Mouse (Mus musculus) ES-Bruce4 (cell line): ENCODE measurements around the gene Ccdc58. TPM values are rescaled to one million over a fixed set of nuclear protein-coding genes. Genes with fewer than 3 reads are reported as not detected.
A peak's percentile ranks its signal among the peaks of the same experiment; 100 is the strongest.
"Not testable (repeated sequence)": the region's sequence is repeated elsewhere in the genome, so short reads cannot be mapped to it uniquely, and the experiment has no call there.

ENCODE experiments used
- H3K27ac ChIP-seq: 2 replicates; pipeline ENCODE4 v1.5.1; 2012; ENCODE audit warnings: low read length, inconsistent platforms; ENCODE audit not compliant: insufficient read depth
- H3K27me3 ChIP-seq: 2 replicates; pipeline ENCODE4 v1.6.1; 2012; ENCODE audit warnings: mild to moderate bottlenecking, low read length, inconsistent platforms; ENCODE audit not compliant: control insufficient read depth, poor library complexity, insufficient read depth, severe bottlenecking
- H3K36me3 ChIP-seq: 2 replicates; pipeline ENCODE4 v1.6.1; 2012; ENCODE audit warnings: inconsistent platforms, mild to moderate bottlenecking, low read length, moderate library complexity; ENCODE audit not compliant: control insufficient read depth, poor library complexity, insufficient read depth, severe bottlenecking
- H3K4me1 ChIP-seq: one replicate; pipeline ENCODE4 v1.8.1; 2011; ENCODE audit warnings: low read length; ENCODE audit not compliant: control insufficient read depth, insufficient read depth
- H3K4me3 ChIP-seq: 2 replicates; pipeline ENCODE4 v1.5.1; 2011; ENCODE audit warnings: low read depth, mild to moderate bottlenecking, low read length
- H3K9ac ChIP-seq: 2 replicates; pipeline ENCODE4 v1.6.1; 2012; ENCODE audit warnings: low read depth, mild to moderate bottlenecking, inconsistent platforms; ENCODE audit not compliant: poor library complexity, severe bottlenecking
- H3K9me3 ChIP-seq: replicated peaks from 2 replicates; pipeline ENCODE4 v1.6.1; 2012; ENCODE audit warnings: mild to moderate bottlenecking, low read length, inconsistent platforms; ENCODE audit not compliant: control insufficient read depth, poor library complexity, insufficient read depth, severe bottlenecking
- CTCF ChIP-seq: IDR thresholded peaks from one replicate; pipeline ENCODE4 v1.8.1; 2011; ENCODE audit warnings: low read depth, low read length
- EP300 ChIP-seq: IDR thresholded peaks from 2 replicates; pipeline ENCODE4 v1.6.1; 2011; ENCODE audit warnings: low read depth, low read length; ENCODE audit not compliant: insufficient read depth
- POLR2A ChIP-seq: IDR thresholded peaks from one replicate; pipeline ENCODE4 v1.8.1; 2011; ENCODE audit warnings: low read length; ENCODE audit not compliant: insufficient read depth
- polyA plus RNA-seq: library from polyadenylated mRNA; stranded (reverse); fragments of >200 nt; gene quantifications from 2 replicates; pipeline ENCODE4 v1.2.4, GENCODE M21; 2011; ENCODE audit warnings: low read depth; ENCODE audit not compliant: missing spikeins, insufficient read depth, insufficient read length

The Ccdc58 gene
- polyA plus RNA-seq, 1 experiment = 279 TPM

DNA sequence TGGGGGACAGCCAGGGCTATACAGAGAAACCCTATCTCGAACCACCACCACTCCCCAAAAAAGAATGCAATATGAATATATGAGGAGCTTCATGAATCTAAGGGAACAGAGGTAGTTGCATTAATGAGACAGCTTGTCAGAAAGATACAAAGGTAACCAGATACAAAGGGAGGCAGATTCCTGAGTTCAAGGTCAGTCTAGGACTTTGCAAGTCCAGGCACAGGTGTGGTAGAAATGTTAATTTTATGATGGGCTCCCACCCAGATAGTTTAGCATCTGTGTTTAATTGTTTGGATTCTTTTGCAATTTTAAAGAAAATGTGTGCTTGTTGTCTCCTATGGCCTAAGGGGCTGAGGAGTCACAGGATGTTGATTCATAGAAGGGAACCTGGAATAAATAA lies 30.7 kb downstream of the Ccdc58 start:
- H3K9me3 ChIP-seq = peaks cover 25% of the 10 kb centered on the region
- peak overlapping the region; percentile 51; the same call in 1 of the 2 replicates for H3K27ac ChIP-seq
- H3K4me1 ChIP-seq = no peaks in the 10 kb centered on the region
- H3K36me3 ChIP-seq = no peaks in the 10 kb centered on the region
- H3K27me3 ChIP-seq = no peaks in the 10 kb centered on the region
- no peak for TF ChIP-seq EP300
- no peak for TF ChIP-seq POLR2A
- TF ChIP-seq CTCF = no peak
- no peak overlapping the region for H3K9ac ChIP-seq
- no peak overlapping the region for H3K4me3 ChIP-seq

GRCm38 (mm10) chr16:36111486-36111885 lies 40.0 kb downstream of the Ccdc58 start:
- H3K4me1 ChIP-seq, H3K27ac ChIP-seq, H3K36me3 ChIP-seq: not testable (repeated sequence)

DNA sequence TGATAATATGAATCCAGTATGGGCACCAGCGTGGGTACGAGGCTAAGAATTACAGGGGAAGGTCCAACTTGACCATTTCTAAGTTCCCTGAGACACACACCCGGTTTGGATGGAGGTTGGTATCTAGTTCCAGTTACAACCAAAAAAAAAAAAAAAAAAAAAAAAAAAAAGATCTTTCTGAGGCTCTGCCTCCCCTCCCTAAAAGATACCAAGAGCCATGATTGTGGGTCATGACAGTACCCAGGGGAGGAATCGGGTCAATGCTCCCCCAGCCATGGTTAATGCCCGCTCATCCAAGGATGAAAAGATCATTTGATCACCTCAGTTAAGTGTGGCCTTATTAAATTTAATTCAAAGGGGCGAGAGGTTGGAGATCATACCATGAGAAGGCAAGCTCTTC lies 44.3 kb downstream of the Ccdc58 start:
- H3K9me3 ChIP-seq = peaks cover 31% of the 10 kb centered on the region
- H3K27ac ChIP-seq, H3K9ac ChIP-seq, H3K27me3 ChIP-seq, H3K4me3 ChIP-seq, H3K36me3 ChIP-seq, H3K4me1 ChIP-seq: not testable (repeated sequence)

More at GRCm38 (mm10) chr16:36111486-36111885, 40.0 kb downstream of the Ccdc58 start:
- H3K9me3 ChIP-seq = peaks cover 27% of the 10 kb centered on the region
- not testable (repeated sequence) for H3K9ac ChIP-seq, H3K4me3 ChIP-seq, H3K27me3 ChIP-seq

DNA sequence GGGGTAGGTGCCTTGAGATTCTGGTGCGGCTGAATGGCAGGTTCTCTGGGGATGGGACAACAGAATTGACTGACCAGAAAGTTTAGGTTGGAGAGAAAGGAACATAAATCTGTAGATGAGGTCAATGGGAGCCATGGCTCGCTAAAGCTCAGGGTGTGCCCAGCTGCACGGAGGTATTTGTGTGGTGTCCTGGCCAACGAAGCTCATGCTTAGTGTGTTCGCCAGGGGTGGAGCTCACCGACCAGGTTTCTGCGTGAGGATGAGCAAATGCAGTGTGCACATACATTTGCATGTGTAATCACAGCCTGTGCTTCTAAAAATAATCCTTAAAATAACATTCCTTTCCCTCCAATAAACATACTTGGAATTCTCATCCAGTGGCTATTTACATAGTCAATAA lies 56.6 kb downstream of the Ccdc58 start:
- no peak overlapping the region for H3K4me3 ChIP-seq
- H3K4me1 ChIP-seq = no peaks in the 10 kb centered on the region
- H3K27ac ChIP-seq = no peak overlapping the region
- no peaks in the 10 kb centered on the region for H3K9me3 ChIP-seq
- H3K9ac ChIP-seq = no peak overlapping the region
- H3K36me3 ChIP-seq = no peaks in the 10 kb centered on the region
- no peak for TF ChIP-seq CTCF
- TF ChIP-seq EP300 = no peak
- TF ChIP-seq POLR2A = no peak
- no peaks in the 10 kb centered on the region for H3K27me3 ChIP-seq

DNA sequence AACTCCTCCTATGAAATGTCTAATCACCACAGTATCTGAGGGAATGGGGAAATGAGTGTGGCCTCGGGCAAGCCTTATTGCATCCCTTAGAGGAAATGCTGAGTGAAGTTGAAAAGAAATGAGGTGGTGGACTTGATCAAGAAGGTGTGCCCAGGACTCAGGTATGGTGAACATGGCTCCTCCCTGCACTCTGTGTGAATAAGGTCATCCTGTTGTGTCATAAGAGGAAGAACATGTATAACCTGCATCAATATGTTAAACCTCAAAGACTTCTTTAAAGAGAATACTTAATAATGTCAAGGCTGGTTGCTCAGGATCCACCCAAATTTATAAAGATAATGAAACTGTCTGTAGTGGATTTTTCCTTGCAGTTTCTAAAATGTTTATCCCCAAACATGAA lies 59.7 kb downstream of the Ccdc58 start, which contains the start of gene Csta1:
Gene Csta1, minus strand, starts transcription at position 101 of the 400 bp plus-strand sequence.
- H3K9ac ChIP-seq = no peak within 1 kb of the TSS
- no peak within 1 kb of the TSS for H3K27ac ChIP-seq
- no peaks in the 10 kb centered on the region for H3K9me3 ChIP-seq
- TF ChIP-seq POLR2A (no peak), CTCF (no peak), EP300 (no peak)
- H3K4me3 ChIP-seq = no peak within 1 kb of the TSS
- H3K27me3 ChIP-seq = no peaks in the 10 kb centered on the region
- H3K36me3 ChIP-seq = no peaks in the 10 kb centered on the region
- H3K4me1 ChIP-seq = no peaks in the 10 kb centered on the region

GRCm38 (mm10) chr16:36138201-36138600 lies 66.7 kb downstream of the Ccdc58 start:
- H3K27me3 ChIP-seq = no peaks in the 10 kb centered on the region
- no peaks in the 10 kb centered on the region for H3K36me3 ChIP-seq
- H3K4me1 ChIP-seq = no peaks in the 10 kb centered on the region
- no peak for TF ChIP-seq EP300
- H3K9me3 ChIP-seq = peaks cover 2% of the 10 kb centered on the region; the same call in 1 of the 2 replicates
- H3K4me3 ChIP-seq = no peak overlapping the region
- no peak overlapping the region for H3K9ac ChIP-seq
- no peak overlapping the region for H3K27ac ChIP-seq

Other genes starting within 250 kb of the Ccdc58 start
- gene Parp14, start 200.1 kb upstream of the Ccdc58 start, polyA plus RNA-seq = 5.4 and 5.7 TPM in 2 replicates
- gene Parp9, start 133.2 kb upstream of the Ccdc58 start, polyA plus RNA-seq = 22.0 and 22.5 TPM in 2 replicates
- 11.2 and 12.1 TPM in 2 replicates for gene Dtx3l, start 132.5 kb upstream of the Ccdc58 start, polyA plus RNA-seq
- 93.0 and 103 TPM in 2 replicates for gene Kpna1, start 92.9 kb upstream of the Ccdc58 start, polyA plus RNA-seq
- 0.88 and 1.5 TPM in 2 replicates for gene Wdr5b, start 30.5 kb upstream of the Ccdc58 start, polyA plus RNA-seq
- gene Fam162a, start 91 bp upstream of the Ccdc58 start, polyA plus RNA-seq = 158 and 159 TPM in 2 replicates
- not detected in 2 replicates for gene Csta1, start 59.6 kb downstream of the Ccdc58 start, polyA plus RNA-seq
- gene Stfa2l1, start 85.1 kb downstream of the Ccdc58 start, polyA plus RNA-seq = not detected in 2 replicates
- not detected in 2 replicates for gene Gm5483, start 112.5 kb downstream of the Ccdc58 start, polyA plus RNA-seq
- gene Gm5416, start 138.7 kb downstream of the Ccdc58 start, polyA plus RNA-seq = not detected in 2 replicates
- gene 2010005H15Rik, start 149.8 kb downstream of the Ccdc58 start, polyA plus RNA-seq = not detected in 2 replicates
- not detected in 2 replicates for gene Stfa1, start 205.3 kb downstream of the Ccdc58 start, polyA plus RNA-seq